Mouse (Mus musculus) liver, embryonic 11.5 days (tissue): ENCODE data around the gene Foxn3. TPM values are rescaled to one million over a fixed set of nuclear protein-coding genes. Genes with fewer than 3 reads are reported as not detected.

Experiments
- ATAC-seq: fragments of 200-750 bp; cut with Nextera tagmentation; replicated peaks from 2 replicates; pipeline ENCODE4 v1.8.0; 2017; ENCODE audit warnings: moderate number of reproducible peaks, mild to moderate bottlenecking, moderate TSS enrichment, moderate library complexity; ENCODE audit not compliant: low FRiP score
- DNase-seq: peaks from one replicate; pipeline ENCODE4 v3.0.0-alpha.2; 2017; ENCODE audit warnings: low spot score
- H3K27ac ChIP-seq: fragments of 300-500 bp; sonication (generic); 2 replicates; pipeline ENCODE4 v1.5.1; 2014; ENCODE audit warnings: mild to moderate bottlenecking, low read depth, low read length, control low read depth
- H3K27me3 ChIP-seq: fragments of 300-500 bp; sonication (generic); replicated peaks from 2 replicates; pipeline ENCODE4 v1.6.1; 2014; ENCODE audit warnings: low read length, mixed read lengths; ENCODE audit not compliant: control insufficient read depth, insufficient read depth
- H3K36me3 ChIP-seq: fragments of 300-500 bp; sonication (generic); 2 replicates; pipeline ENCODE4 v1.6.1; 2014; ENCODE audit warnings: mild to moderate bottlenecking, low read length, moderate library complexity, mixed read lengths; ENCODE audit not compliant: control insufficient read depth, insufficient read depth
- H3K4me1 ChIP-seq: fragments of 300-500 bp; sonication (generic); replicated peaks from 2 replicates; pipeline ENCODE4 v1.6.1; 2014; ENCODE audit warnings: low read length, mixed read lengths; ENCODE audit not compliant: control insufficient read depth, insufficient read depth
- H3K4me2 ChIP-seq: fragments of 300-500 bp; sonication (generic); 2 replicates; pipeline ENCODE4 v1.6.1; 2014; ENCODE audit warnings: mild to moderate bottlenecking, control low read depth, moderate library complexity
- H3K4me3 ChIP-seq: fragments of 300-500 bp; sonication (generic); 2 replicates; pipeline ENCODE4 v1.5.1; 2014; ENCODE audit warnings: low read depth, low read length, control low read depth
- H3K9ac ChIP-seq: fragments of 300-500 bp; sonication (generic); 2 replicates; pipeline ENCODE4 v1.6.1; 2014; ENCODE audit warnings: low read depth, low read length, control low read depth
- H3K9me3 ChIP-seq: fragments of 300-500 bp; sonication (generic); 2 replicates; pipeline ENCODE4 v1.6.1; 2016; ENCODE audit warnings: low read length, inconsistent platforms, mixed read lengths; ENCODE audit not compliant: control insufficient read depth
- WGBS: fragments of 180-500 bp; shearing (Covaris S2); extraction: QIAGEN DNeasy Blood & Tissue Kit; methylation state at CpG from one replicate; pipeline ENCODE4 v1.1.7; 2014; 5-methylcytosine and 5-hydroxymethylcytosine counted together
- polyA plus RNA-seq: library from polyadenylated mRNA; unstranded; fragments of >200 nt; fragmentation: Nextera tagmentation; extraction: Ambion mirVana; gene quantifications from 2 replicates; pipeline ENCODE4 v1.2.1, GENCODE M21; 2014

Foxn3 gene
- polyA plus RNA-seq, 1 experiment from 2014 or later: 52.7 TPM

DNA sequence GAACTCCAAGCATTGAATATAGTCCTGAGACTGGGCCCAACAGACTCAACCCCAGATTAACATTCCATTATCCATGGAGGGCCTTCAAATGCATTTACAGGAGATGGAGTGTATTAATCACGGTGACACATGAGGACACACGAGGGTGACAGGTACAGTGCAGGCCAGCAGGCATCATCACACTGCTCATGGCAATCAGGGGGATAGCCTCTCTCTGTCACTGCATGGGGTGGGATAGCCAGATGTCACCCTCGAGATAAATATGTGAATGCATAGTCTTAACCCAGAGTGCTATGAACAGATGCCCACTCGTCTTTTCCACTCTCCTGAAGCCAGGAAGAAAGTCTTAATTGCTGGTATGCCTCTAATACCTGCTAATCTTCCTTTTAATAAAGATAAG is 122.4 kb downstream of the Foxn3 start:
- 73% methylated on average over 4 of the region's 4 CpGs for WGBS
- no peak for DNase-seq
- no peak overlapping the region for H3K4me3 ChIP-seq
- no peak for ATAC-seq
- no peak overlapping the region for H3K27ac ChIP-seq
- no peaks in the 10 kb centered on the region for H3K36me3 ChIP-seq
- no peaks in the 10 kb centered on the region for H3K9me3 ChIP-seq
- no peak overlapping the region for H3K9ac ChIP-seq
- H3K4me2 ChIP-seq: no peak overlapping the region
- H3K4me1 ChIP-seq: no peaks in the 10 kb centered on the region
- no peaks in the 10 kb centered on the region for H3K27me3 ChIP-seq

DNA sequence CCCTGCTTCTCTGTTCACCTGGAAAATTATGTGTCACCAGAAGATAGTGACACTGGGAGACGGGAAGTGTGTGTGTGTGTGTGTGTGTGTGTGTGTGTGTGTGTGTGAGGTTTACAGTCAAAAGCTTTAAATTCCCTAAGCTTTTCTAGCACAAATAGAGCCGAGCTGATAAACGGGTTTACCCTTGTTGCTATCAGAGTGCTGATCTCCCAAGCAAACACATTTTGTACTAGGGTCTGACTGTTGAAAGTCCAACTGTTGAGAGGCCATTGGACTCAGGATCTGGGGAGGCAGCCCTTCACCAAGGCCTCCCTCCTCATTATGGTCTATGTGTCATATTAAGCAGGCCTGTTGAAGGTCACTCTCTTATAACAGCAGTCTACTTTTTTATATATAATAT is 123.4 kb downstream of the Foxn3 start:
- ATAC-seq: peak; percentile 49; the same call in 1 of the 2 replicates
- no peaks in the 10 kb centered on the region for H3K36me3 ChIP-seq
- DNase-seq: no peak
- H3K9me3 ChIP-seq: no peaks in the 10 kb centered on the region
- no peak overlapping the region for H3K4me2 ChIP-seq
- H3K9ac ChIP-seq: no peak overlapping the region
- no peaks in the 10 kb centered on the region; the same call in 1 of the 2 replicates for H3K4me1 ChIP-seq
- no peak overlapping the region for H3K4me3 ChIP-seq
- WGBS: 56% methylated on average over 3 of the region's 3 CpGs
- H3K27ac ChIP-seq: no peak overlapping the region
- no peaks in the 10 kb centered on the region for H3K27me3 ChIP-seq

DNA sequence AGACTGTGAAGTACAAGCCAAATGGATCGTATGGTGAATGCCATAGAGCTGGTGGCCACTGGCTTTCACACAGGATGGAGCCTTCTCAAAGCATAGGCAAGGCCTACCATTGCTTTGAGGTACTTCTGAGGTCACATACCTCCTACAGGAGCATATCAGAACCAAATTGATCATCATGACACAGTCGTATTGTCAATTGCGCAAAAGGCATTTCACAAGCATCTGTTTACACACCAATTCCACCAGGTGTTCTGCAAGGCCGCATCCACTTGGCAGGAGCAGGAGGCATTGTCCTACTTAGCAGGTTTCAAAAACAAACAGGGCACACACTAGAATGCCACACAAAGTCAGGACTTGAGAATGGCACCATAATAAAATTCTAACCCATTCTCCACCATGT is 128.2 kb downstream of the Foxn3 start:
- Histone ChIP-seq H3K4me2 (no peak overlapping the region), H3K4me3 (no peak overlapping the region), H3K9me3 (no peaks in the 10 kb centered on the region), H3K36me3 (no peaks in the 10 kb centered on the region; the same call in 1 of the 2 replicates), H3K27me3 (no peaks in the 10 kb centered on the region), H3K9ac (no peak overlapping the region), H3K4me1 (no peaks in the 10 kb centered on the region; the same call in 1 of the 2 replicates), H3K27ac (no peak overlapping the region)
- DNase-seq (no peak), ATAC-seq (no peak)
- WGBS: 85% methylated on average over 4 of the region's 4 CpGs

DNA sequence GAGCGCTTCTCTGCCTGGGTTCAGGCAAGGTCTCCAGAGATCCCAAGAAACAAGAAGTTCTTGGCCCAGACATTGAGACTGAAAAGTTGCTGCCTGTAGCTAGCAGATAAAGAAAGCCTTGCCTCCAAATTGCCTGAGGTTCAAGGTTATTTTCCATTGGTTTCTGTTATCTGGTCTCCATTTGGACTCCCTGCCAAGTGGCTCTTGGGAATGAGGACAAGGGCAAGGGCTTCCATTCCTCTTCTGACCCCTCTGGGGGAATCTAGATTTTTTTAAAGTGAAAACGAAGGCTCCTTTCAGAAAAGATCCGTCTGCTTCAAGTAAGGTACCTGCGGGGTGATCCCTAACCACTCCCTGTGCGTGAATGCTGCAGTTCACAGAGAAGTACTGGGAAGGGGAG is 130.0 kb downstream of the Foxn3 start:
- ATAC-seq: no peak
- no peaks in the 10 kb centered on the region; the same call in 1 of the 2 replicates for H3K4me1 ChIP-seq
- no peak for DNase-seq
- no peaks in the 10 kb centered on the region for H3K27me3 ChIP-seq
- H3K4me3 ChIP-seq: no peak overlapping the region
- H3K4me2 ChIP-seq: no peak overlapping the region
- no peak overlapping the region for H3K9ac ChIP-seq
- no peaks in the 10 kb centered on the region; the same call in 1 of the 2 replicates for H3K36me3 ChIP-seq
- no peaks in the 10 kb centered on the region for H3K9me3 ChIP-seq
- H3K27ac ChIP-seq: no peak overlapping the region
- 80% methylated on average over 5 of the region's 5 CpGs for WGBS

DNA sequence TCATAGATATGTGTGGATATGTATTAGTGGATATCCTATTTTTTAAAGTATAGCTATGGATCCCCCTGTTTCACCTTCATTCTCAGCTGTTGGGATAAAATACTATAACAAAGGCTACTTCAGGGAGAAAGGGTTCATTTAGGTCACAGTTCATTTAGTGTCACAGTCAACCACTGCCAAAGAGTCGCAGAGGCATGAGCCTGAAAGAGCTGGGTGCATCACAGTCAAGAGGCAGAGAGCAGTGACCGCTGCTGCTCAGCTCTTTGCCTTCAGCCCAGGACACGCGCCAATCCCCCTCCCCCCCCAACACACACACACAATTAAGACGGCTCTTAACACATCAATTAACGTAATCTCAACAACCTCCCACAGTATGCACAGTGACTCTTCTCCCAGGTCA is 131.8 kb downstream of the Foxn3 start:
- no peak overlapping the region for H3K4me3 ChIP-seq
- no peak overlapping the region for H3K9ac ChIP-seq
- WGBS: 82% methylated on average over 6 of the region's 6 CpGs
- ATAC-seq (no peak), DNase-seq (no peak)
- H3K27ac ChIP-seq: no peak overlapping the region
- no peak overlapping the region for H3K4me2 ChIP-seq
- H3K4me1 ChIP-seq: no peaks in the 10 kb centered on the region; the same call in 1 of the 2 replicates
- H3K36me3 ChIP-seq: no peaks in the 10 kb centered on the region; the same call in 1 of the 2 replicates
- H3K9me3 ChIP-seq: no peaks in the 10 kb centered on the region
- H3K27me3 ChIP-seq: no peaks in the 10 kb centered on the region

DNA sequence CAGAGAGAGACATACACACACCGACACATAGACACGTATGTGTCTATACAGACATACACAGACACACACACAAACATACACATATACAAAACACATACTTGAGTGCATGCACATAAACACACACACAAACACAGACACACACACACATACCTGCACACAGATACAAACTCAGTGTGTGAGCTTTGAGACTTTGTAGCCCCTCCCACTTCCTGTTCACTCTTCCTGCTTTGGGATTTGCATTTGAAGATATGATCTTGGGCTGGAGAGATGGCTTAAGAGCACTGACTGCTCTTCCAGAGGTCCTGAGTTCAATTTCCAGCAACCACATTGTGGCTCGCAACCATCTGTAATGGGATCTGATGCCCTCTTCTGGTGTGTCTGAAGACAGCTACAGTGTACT is 132.4 kb downstream of the Foxn3 start:
- 94% methylated on average over 3 of the region's 3 CpGs for WGBS
- Histone ChIP-seq H3K4me1 (no peaks in the 10 kb centered on the region; the same call in 1 of the 2 replicates), H3K9me3 (no peaks in the 10 kb centered on the region), H3K4me2 (no peak overlapping the region), H3K27me3 (no peaks in the 10 kb centered on the region), H3K27ac (no peak overlapping the region), H3K36me3 (no peaks in the 10 kb centered on the region; the same call in 1 of the 2 replicates), H3K9ac (no peak overlapping the region), H3K4me3 (no peak overlapping the region)
- DNase-seq (no peak), ATAC-seq (no peak)

DNA sequence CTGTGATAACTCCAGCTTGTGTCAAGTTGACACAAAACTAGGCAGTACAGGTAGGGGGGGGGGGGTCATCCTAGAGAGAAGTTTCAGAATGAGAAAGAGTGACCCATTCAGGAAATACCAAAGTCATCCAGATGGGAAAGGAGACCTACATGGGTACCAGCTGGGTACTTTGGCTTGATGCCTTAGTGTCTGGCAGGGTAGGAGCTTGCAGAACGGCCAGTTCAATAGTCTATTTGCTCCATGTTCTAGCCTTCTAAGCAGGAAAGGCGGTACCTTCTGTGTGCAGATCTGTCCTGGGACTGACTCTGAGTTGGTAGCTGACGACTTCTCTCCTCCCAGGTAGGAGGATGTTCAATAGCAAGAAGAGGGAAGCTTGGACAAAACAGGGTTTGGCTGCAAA is 134.3 kb downstream of the Foxn3 start:
- DNase-seq: no peak
- Histone ChIP-seq H3K4me1 (no peaks in the 10 kb centered on the region), H3K4me3 (no peak overlapping the region), H3K27me3 (no peaks in the 10 kb centered on the region), H3K9ac (no peak overlapping the region), H3K27ac (no peak overlapping the region), H3K4me2 (no peak overlapping the region), H3K36me3 (no peaks in the 10 kb centered on the region; the same call in 1 of the 2 replicates), H3K9me3 (no peaks in the 10 kb centered on the region)
- 85% methylated on average over 3 of the region's 3 CpGs for WGBS
- no peak for ATAC-seq

DNA sequence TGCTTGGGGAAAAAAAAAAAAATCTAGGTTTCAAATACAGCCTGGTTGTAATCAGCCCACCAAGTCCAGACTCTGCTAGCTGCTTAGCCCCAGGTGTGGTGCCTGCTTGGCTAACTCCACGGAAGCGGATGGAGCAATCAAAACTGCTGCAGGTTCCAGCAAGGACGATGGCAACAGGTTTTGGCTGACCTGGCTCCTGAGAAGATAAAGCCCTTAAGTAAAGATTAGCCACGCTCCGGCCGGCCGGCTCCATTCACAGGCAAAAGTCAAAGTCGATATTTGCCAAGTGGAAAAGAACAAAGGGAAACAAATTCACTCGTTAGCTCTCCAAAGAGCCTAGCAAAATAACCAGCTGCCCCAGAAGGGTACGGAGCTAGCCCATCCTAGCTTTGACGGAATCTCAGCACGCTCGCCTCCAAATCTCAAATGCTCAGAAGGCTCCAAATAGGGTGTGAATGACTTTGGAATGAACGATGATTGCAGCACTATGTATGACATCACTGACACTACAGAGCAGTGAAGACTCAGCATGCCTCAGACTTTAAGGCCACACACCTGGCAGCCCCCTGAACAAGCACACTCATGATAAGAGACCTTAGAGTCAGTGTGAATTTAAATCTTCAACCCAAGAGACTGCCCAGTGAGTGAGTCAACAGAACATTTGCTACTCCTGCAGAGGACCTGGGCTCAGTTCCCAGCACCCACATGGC is 137.0 kb downstream of the Foxn3 start:
- 70% methylated on average over 14 of the region's 14 CpGs for WGBS
- no peaks in the 10 kb centered on the region for H3K4me1 ChIP-seq
- no peaks in the 10 kb centered on the region for H3K27me3 ChIP-seq
- no peaks in the 10 kb centered on the region; the same call in 1 of the 2 replicates for H3K36me3 ChIP-seq
- ATAC-seq (no peak; the same call in 1 of the 2 replicates), DNase-seq (peak; percentile 40)
- no peak overlapping the region for H3K27ac ChIP-seq
- H3K9ac ChIP-seq: no peak overlapping the region
- no peaks in the 10 kb centered on the region for H3K9me3 ChIP-seq
- H3K4me3 ChIP-seq: no peak overlapping the region
- no peak overlapping the region for H3K4me2 ChIP-seq

DNA sequence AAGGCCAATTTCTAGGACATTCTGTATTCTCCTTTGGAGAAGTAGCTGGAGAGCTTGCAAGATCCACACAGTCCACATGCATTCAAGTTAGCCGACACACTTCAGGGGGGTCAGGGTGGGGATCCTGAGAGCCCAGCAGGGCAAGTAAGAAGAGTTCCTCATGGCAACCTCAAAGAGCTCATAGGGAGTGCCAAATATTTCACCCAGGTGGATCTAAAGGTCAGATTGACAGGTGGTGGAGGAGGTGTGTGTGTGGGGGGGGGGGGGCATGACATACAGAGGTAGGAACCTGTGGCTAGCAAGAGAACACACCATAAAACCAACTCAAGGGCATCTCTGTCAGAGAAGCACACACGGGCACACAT is 144.0 kb downstream of the Foxn3 start:
- H3K4me1 ChIP-seq: no peaks in the 10 kb centered on the region; the same call in 1 of the 2 replicates
- 65% methylated on average over 2 of the region's 2 CpGs for WGBS
- H3K27me3 ChIP-seq: no peaks in the 10 kb centered on the region
- no peak overlapping the region for H3K9ac ChIP-seq
- H3K4me2 ChIP-seq: no peak overlapping the region
- no peak for DNase-seq
- H3K4me3 ChIP-seq: no peak overlapping the region
- H3K9me3 ChIP-seq: no peaks in the 10 kb centered on the region
- H3K27ac ChIP-seq: no peak overlapping the region
- ATAC-seq: no peak
- no peaks in the 10 kb centered on the region for H3K36me3 ChIP-seq
